Mouse (Mus musculus) C2C12 (cell line): ENCODE results near the gene Kcnk13.

ENCODE experiments used
- CEBPB ChIP-seq: IDR thresholded peaks from one replicate; pipeline ENCODE4 v1.6.1; 2011; ENCODE audit warnings: low read depth, mild to moderate bottlenecking, control low read depth, moderate library complexity
- CTCF ChIP-seq: IDR thresholded peaks from one replicate; pipeline ENCODE4 v1.5.1; 2011; ENCODE audit not compliant: control insufficient read depth, insufficient read depth, insufficient read length
- MAX ChIP-seq: IDR thresholded peaks from one replicate; pipeline ENCODE4 v1.6.1; 2011; ENCODE audit warnings: mild to moderate bottlenecking, control low read depth
- MYOD1 ChIP-seq: IDR thresholded peaks from one replicate; pipeline ENCODE4 v1.6.1; 2011; ENCODE audit warnings: low read depth; ENCODE audit not compliant: control insufficient read depth, insufficient read length
- MYOG ChIP-seq: IDR thresholded peaks from one replicate; pipeline ENCODE4 v1.6.1; 2011; ENCODE audit not compliant: control insufficient read depth, insufficient read length; ENCODE audit errors: extremely low read depth
- USF1 ChIP-seq: IDR thresholded peaks from one replicate; pipeline ENCODE4 v1.6.1; 2011; ENCODE audit warnings: low read depth, mild to moderate bottlenecking, control low read depth, moderate library complexity

DNA sequence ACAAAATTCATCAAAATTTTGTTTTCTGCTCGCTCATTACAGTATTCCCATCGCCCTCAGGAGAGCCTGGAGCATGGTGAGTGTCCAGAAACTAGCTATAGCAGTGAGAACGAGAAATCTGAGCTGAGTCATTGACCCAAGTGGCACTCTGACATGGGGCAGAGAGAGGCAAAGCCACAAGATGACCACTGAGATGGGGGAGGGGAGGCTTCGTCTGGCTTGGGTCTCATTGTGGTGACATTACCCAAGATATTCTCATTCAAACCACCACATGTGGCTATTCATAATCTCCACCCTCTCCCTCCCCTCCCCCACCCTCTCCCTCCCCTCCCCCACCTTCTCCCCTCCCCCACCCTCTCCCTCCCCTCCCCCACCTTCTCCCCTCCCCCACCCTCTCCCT lies 143.1 kb downstream of the Kcnk13 start:
- TF ChIP-seq CTCF (no peak), MYOD1 (no peak), CEBPB (no peak), MYOG (no peak), USF1 (no peak), MAX (no peak)
